ENCODE assay signal across 11 mouse cellular contexts in genomic region chr2:65552222-65552621, GRCm38 (mm10). TPM values are rescaled to one million over a fixed set of nuclear protein-coding genes. Genes with fewer than 3 reads are reported as not detected.
DNase-seq lines count a peak whose midpoint lies in the region; ATAC-seq and TF ChIP-seq lines count a peak whose summit lies in the region.
"Had no signal": no experiment of that assay in that cellular context is flagged by ENCODE, and none has a peak within 500 bp of the region (broad histone marks: within the 10 kb centered on the region; RNA-seq: fewer than 3 reads in every experiment).

No protein-coding gene starts in this region.

- H3K9me3 ChIP-seq in limb, embryonic 14.5 days (ENCODE audit: control insufficient read depth, low read length), result no peaks in the 10 kb centered on the region
- H3K9me3 ChIP-seq: heart, embryonic 12.5 days; liver, embryonic 12.5 days had no signal

- no peak for TF ChIP-seq POLR2A in limb, embryonic 14.5 days (IDR thresholded peaks at IDR 0.05; ENCODE audit: borderline replicate concordance, extremely low read depth, insufficient read depth, insufficient read length)

- peak; percentile 44; the same call in 1 of the 2 replicates for ATAC-seq in limb, embryonic 14.5 days (ENCODE audit: low FRiP score, low read depth)
- ATAC-seq: liver, embryonic 12.5 days had no signal

- no peak overlapping the region for H3K4me3 ChIP-seq in limb, embryonic 14.5 days (replicated peaks; ENCODE audit: low read length)
- H3K4me3 ChIP-seq: erythroblast, embryonic 14.5 days; heart, embryonic 12.5 days; liver, embryonic 12.5 days had no signal

- H3K9ac ChIP-seq in limb, embryonic 14.5 days (ENCODE audit: low read depth, low read length, severe bottlenecking), result no peak overlapping the region
- H3K9ac ChIP-seq: heart, embryonic 12.5 days; liver, embryonic 12.5 days had no signal

- peak; percentile 57 to 85 for DNase-seq in adrenal gland, adult (ENCODE audit: inconsistent age in 2 of 2, low spot score in 1 of 2)
- DNase-seq in adrenal gland, postnatal 4 days (ENCODE audit: low spot score in 2 of 2), result no peak
- peak; percentile 15 for DNase-seq in retina, postnatal 1 day
- no peak for DNase-seq in retina, embryonic 14.5 days (ENCODE audit: low spot score)
- no peak for DNase-seq in limb, embryonic 14.5 days (ENCODE audit: low spot score)
- DNase-seq in skeletal muscle tissue, adult 2 months (ENCODE audit: low read depth, low spot score), result peak; percentile 50
- DNase-seq in thymus, postnatal 14 days, result no peak
- DNase-seq in layer of hippocampus, postnatal 25 days (ENCODE audit: extremely low spot score in 1 of 2, low spot score in 1 of 2), result no peak

- no peaks in the 10 kb centered on the region for H3K4me1 ChIP-seq in limb, embryonic 14.5 days (ENCODE audit: control insufficient read depth, insufficient read depth, low read length)
- H3K4me1 ChIP-seq: liver, embryonic 12.5 days had no signal

- H3K4me2 ChIP-seq in limb, embryonic 14.5 days (replicated peaks; ENCODE audit: low read depth, low read length, severe bottlenecking), result no peak overlapping the region
- H3K4me2 ChIP-seq: heart, embryonic 12.5 days; liver, embryonic 12.5 days had no signal

- H3K27ac ChIP-seq in limb, embryonic 14.5 days (replicated peaks; ENCODE audit: low read depth, low read length), result no peak overlapping the region
- H3K27ac ChIP-seq: liver, embryonic 12.5 days had no signal

- H3K27me3 ChIP-seq in limb, embryonic 14.5 days (ENCODE audit: control insufficient read depth, insufficient read depth, low read length), result no peaks in the 10 kb centered on the region
- H3K27me3 ChIP-seq: liver, embryonic 12.5 days had no signal

- H3K36me3 ChIP-seq in limb, embryonic 14.5 days (ENCODE audit: control insufficient read depth, insufficient read depth, low read length), result no peaks in the 10 kb centered on the region
- H3K36me3 ChIP-seq: heart, embryonic 12.5 days; liver, embryonic 12.5 days had no signal

- WGBS in limb, embryonic 14.5 days, result 48% methylated on average over 5 of the region's 5 CpGs

RNA-seq across cellular contexts. Expression of gene Scn3a, which starts 15.2 kb away (rescaled TPM):
- total RNA-seq in adrenal gland, postnatal 4 days (2021), result 10 to 100 TPM in 1 of 2 experiments, 1 to 10 TPM in 1; 8.2 to 11.9 TPM
- polyA plus RNA-seq in limb, embryonic 14.5 days (2012; rRNA removed), result 1.8 and 1.9 TPM in 2 replicates
- polyA plus RNA-seq in limb, embryonic 14.5 days (2014; fragmentation: Nextera tagmentation; extraction: Ambion mirVana), result 1.7 TPM in 2 replicates
- total RNA-seq in layer of hippocampus, postnatal 25 days (2021), result 10 to 100 TPM; 37.7 to 40.2 TPM
- polyA plus RNA-seq: erythroblast, embryonic 14.5 days had no signal

Comparison
In these comparisons a context has a peak if more than half of its experiments do, and no peak if none do; other contexts are left out.
1. DNase-seq: peak in adrenal gland, adult (2 of 2), retina, postnatal 1 day (single experiment) and skeletal muscle tissue, adult 2 months (single experiment); none in adrenal gland, postnatal 4 days (0 of 2), retina, embryonic 14.5 days (single experiment), limb, embryonic 14.5 days (single experiment), thymus, postnatal 14 days (single experiment) and layer of hippocampus, postnatal 25 days (0 of 2).